Mouse (Mus musculus) cerebellum, postnatal 36 days (tissue): ENCODE measurements at regions not wholly inside any gene's neighbourhood (a gene's known extent, or its start where the extent isn't known, plus 50 kb on each side); places are given as distances from the start of the nearest gene placed in this dataset.
A peak's percentile ranks its signal among the peaks of the same experiment; 100 is the strongest.
"Not testable (repeated sequence)": the region's sequence is repeated elsewhere in the genome, so short reads cannot be mapped to it uniquely, and the experiment has no call there.

Source experiments
- DNase-seq, 2 experiments: peaks; one replicate each; pipeline ENCODE4 v3.0.0; 2021 to 2022; ENCODE audit warnings: mixed read lengths in 2 of 2

DNA sequence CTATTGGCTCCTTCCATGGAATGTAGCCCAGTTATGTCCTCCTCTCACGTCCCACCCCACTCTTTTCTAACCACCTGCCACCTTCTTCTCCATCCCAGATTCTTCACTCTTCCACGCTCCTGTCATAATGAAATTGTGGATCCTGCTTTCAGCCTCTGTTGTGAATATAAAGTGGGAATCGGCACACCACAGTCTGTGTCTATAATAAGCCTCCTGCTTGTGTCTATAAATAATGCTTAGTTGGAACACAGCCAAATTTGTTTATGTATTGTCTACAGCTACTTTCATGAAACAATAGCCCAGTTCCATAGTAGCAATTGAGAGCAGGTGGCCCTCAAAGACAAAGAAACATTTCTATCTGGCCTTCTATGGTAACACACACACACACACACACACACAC is 137.5 kb upstream of the Rps6ka3 start:
- DNase-seq = no peak

DNA sequence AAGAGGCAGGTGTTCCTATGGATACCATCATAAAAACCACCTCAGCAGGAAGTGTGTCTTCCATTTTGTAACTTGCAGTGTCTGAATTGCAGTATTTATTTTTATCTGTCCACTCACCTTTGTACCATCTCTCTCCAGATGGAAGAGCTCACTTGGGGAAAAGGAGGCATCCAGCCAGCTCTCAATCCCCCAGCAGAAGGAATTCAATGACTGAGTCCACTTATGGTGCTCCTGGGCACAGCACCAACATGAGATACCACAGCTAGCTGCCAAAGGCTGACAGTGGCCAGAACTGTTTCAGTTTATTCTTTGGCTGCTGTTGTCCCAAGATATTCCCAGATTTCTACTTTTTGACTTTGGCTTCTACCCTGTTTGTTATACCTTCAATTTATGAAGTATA is 136.6 kb upstream of the Rps6ka3 start:
- DNase-seq = peak; percentile 42 to 64

DNA sequence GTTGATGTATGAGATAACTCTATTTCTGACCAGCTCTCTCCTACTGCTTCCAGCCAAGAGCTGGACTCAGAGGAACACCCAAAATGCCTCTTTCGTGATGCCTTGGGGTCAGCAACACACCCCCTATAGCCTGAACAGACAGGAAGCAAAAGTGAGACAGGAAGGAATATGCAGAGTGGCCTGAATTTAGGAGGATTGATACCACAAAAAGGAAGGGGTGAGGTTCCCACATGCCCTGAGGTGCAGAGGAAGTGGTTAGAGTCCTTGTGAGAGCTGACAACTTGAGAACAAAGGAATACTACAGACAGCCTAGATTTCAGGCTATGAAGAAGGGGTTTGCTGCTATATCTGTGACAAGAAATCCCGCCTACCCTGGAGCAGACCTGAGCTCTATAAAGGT is 129.6 kb upstream of the Rps6ka3 start:
- DNase-seq = no peak

DNA sequence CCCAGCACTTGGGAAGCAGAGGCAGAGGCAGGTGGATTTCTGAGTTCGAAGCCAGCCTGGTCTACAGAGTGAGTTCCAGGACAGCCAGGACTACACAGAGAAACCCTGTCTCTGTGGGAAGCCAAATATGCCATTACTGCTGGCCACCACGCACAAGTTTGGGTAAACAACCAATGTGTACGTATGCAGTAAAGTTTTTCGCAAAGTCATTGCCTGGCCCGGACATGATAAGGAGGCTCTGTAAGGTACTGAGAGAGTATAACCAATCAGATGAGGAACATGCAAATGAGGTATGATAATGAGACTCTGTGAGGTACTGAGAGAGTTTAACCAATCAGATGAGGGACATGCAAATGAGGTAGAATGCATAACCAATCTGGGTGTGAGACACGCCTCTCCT is 99.5 kb upstream of the Rps6ka3 start:
- not testable (repeated sequence) for DNase-seq

DNA sequence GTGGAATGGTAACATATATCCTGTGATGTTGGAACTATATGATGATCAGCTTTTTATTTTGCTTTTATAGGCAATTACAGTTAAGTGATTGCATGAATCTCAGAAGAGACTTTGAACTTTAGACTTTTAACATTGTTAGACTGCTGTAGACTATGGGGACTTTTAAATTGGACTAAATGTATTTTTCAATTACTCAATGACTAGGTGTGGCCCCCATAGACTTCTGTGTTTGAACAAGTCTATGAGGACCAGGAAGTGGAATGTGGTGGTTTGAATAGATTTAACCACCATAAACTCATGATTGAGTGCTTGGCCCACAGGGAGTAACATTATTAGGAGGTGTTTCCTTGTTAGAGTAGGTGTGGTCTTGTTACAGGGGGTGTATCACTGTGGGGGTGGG is 93.9 kb upstream of the Rps6ka3 start:
- no peak for DNase-seq

DNA sequence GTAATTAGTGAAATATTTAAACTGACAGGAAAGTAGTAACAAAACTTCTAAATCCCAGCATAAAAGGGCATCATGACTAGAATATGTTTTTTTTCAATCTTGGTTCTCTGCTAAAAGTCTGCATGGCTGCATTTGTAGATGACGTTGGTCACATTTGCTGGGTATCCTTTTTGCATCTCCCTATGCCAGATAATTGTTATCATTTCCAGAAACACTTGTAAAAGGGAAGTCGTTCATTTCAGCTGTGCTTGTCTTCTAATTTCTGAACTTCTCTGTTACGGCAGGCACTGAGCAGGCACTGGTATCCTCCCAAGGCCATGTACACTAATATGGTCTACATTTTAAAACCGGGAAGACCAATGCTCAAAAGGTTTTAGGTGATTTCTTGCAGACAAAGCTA is 69.6 kb upstream of the Rps6ka3 start:
- DNase-seq = no peak

DNA sequence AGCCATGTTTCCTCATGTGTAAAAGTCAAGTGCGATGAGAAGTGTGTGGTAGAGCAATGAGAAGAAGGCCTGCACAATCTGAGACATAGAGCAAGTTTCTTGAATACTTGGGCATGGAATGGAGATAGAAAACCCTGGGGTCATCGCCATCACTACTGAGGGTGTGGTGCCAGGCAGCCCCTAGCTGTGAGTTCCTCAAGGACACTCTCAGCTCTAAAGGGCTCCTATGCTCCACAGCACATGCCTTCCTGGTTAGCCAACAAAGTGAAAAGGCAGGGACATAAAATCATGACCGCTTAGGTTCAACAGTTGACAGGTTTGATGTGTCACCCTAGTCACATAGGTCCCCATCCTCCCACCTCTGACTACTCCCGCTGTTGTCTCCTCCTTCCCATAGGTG is 66.8 kb upstream of the Rps6ka3 start:
- DNase-seq = no peak

DNA sequence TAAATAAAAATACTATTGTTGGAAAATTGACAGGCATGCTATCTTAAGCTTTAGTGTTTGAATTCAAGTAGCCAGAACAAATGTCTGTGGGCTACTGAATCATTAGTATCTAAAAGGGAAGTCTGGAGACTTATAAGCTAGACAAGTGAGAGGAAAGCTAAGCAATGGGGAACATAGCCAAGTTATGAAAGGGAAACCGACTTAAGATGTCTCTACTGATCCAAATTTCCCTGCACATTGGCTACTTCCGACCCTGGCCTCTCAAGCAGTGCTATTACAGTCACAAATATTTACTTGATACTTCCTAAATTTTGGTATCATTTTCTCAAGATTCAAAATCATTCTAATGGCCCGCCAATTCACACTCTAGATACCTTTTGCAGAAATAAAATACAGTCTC is 65.4 kb upstream of the Rps6ka3 start:
- DNase-seq = no peak

DNA sequence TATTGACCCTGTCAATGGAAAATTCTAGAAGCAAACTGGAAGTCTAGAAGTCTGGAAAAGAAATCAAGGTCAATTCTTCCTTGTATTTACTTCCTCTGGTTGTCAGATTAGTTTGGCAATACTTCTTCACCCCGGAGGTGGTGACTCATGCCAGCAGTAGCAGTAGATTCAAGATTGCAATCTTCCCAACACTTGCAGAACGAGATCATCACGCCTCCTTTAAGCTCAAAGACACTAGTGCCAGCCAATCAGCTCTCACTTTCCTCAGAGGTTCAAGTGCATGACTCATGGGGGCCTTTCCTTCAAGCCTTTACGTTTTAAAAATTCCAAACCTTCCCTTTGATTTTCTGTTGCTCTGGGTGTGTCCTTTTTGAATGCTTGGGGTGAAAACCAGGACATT is 64.9 kb upstream of the Rps6ka3 start:
- no peak for DNase-seq

DNA sequence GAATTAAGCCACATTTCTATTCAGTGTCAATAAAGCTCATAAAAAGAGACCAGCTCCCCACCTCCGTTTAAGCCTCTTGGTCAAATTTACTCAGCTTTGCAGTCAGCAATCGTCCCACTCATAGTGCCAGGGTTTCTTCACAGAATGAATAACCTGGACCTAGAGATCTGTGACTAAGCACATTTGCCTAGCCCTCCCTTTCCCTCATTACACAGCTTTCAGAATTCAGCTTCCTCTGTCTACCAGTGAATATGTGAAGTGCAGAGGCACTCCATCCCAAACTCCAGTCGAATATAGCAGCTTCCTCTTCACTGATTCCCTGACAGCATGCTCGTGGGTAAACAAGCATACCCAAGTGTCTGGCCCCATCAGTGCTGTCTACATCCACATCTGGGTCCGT is 54.3 kb upstream of the Rps6ka3 start:
- no peak for DNase-seq

DNA sequence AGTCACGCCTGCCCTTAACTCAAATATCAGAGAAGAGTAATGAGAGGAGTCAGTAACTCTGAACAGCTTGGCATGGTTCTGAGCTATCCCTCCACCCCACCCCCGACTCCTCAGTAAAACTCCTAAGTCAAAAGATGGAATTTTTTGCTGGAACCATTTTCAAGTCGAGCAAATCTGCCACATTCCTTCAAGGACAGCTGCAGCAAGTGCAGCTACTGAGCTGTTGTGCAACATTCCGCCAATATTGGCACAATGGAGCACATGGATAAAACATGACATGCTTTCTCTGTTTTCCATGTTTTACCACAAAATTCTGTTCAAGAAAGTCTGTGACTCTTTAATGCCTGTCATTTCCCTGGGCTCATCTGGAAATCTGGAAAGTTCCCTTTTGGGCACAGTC is 53.1 kb upstream of the Rps6ka3 start:
- no peak for DNase-seq

DNA sequence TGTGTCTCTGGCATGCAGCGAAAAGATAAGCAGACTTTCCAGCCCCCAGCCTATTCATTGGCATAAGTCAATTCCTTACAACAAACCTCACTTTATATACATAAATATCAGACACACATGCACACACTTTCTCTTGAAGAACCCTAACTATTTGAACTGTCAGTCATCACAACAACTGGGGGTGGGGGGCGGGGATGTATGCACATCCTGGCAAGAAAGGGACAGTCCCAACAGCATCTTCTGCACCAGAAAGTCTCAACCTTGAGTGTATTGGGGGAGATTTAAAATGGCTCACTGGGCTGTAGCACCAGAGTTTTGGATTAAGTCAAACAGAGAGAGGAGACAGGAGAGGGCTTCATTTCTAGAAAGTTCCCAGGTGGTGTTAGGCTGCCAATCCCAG is 50.4 kb upstream of the Rps6ka3 start:
- DNase-seq = no peak
